Mouse (Mus musculus) hindbrain, embryonic 11.5 days (tissue): Measurements from ENCODE around the gene B3gnt8. TPM values are rescaled to one million over a fixed set of nuclear protein-coding genes. Genes with fewer than 3 reads are reported as not detected.

ENCODE experiments used
- ATAC-seq: fragments of 200-750 bp; cut with Nextera tagmentation; 2 replicates; pipeline ENCODE4 v1.8.0; 2017; ENCODE audit warnings: mild to moderate bottlenecking, moderate TSS enrichment, moderate library complexity; ENCODE audit not compliant: low FRiP score
- DNase-seq: peaks from one replicate; pipeline ENCODE4 v3.0.0-alpha.2; 2015; ENCODE audit warnings: low spot score
- H3K27ac ChIP-seq: fragments of 300-500 bp; sonication (generic); 2 replicates; pipeline ENCODE4 v1.5.1; 2014; ENCODE audit warnings: mild to moderate bottlenecking, low read depth, low read length
- H3K27me3 ChIP-seq: fragments of 300-500 bp; sonication (generic); 2 replicates; pipeline ENCODE4 v1.6.1; 2014; ENCODE audit warnings: mild to moderate bottlenecking, low read length, moderate library complexity, mixed read lengths; ENCODE audit not compliant: control insufficient read depth, insufficient read depth
- H3K36me3 ChIP-seq: fragments of 300-500 bp; sonication (generic); 2 replicates; pipeline ENCODE4 v1.6.1; 2014; ENCODE audit warnings: mild to moderate bottlenecking, low read length, moderate library complexity, mixed read lengths; ENCODE audit not compliant: control insufficient read depth, insufficient read depth
- H3K4me1 ChIP-seq: fragments of 300-500 bp; sonication (generic); replicated peaks from 2 replicates; pipeline ENCODE4 v1.6.1; 2014; ENCODE audit warnings: low read length, mixed read lengths; ENCODE audit not compliant: control insufficient read depth, insufficient read depth
- H3K4me2 ChIP-seq: fragments of 300-500 bp; sonication (generic); replicated peaks from 2 replicates; pipeline ENCODE4 v1.6.1; 2014; ENCODE audit warnings: mild to moderate bottlenecking, low read depth, low read length
- H3K4me3 ChIP-seq: fragments of 300-500 bp; sonication (generic); 2 replicates; pipeline ENCODE4 v1.5.1; 2014; ENCODE audit warnings: low read depth, low read length
- H3K9ac ChIP-seq: fragments of 300-500 bp; sonication (generic); 2 replicates; pipeline ENCODE4 v1.6.1; 2014; ENCODE audit warnings: low read depth, low read length
- H3K9me3 ChIP-seq: fragments of 300-500 bp; sonication (generic); 2 replicates; pipeline ENCODE4 v1.6.1; 2016; ENCODE audit warnings: low read length; ENCODE audit not compliant: control insufficient read depth
- WGBS: fragments of 180-500 bp; shearing (Covaris S2); extraction: QIAGEN DNeasy Blood & Tissue Kit; methylation state at CpG from one replicate; pipeline ENCODE4 v1.1.7; 2014; 5-methylcytosine and 5-hydroxymethylcytosine counted together
- polyA plus RNA-seq: library from polyadenylated mRNA; unstranded; fragments of >200 nt; fragmentation: Nextera tagmentation; extraction: Ambion mirVana; gene quantifications from 2 replicates; pipeline ENCODE4 v1.2.1, GENCODE M21; 2014

B3gnt8 gene
- polyA plus RNA-seq, 1 experiment from 2014 or later, result 0.91 TPM

DNA sequence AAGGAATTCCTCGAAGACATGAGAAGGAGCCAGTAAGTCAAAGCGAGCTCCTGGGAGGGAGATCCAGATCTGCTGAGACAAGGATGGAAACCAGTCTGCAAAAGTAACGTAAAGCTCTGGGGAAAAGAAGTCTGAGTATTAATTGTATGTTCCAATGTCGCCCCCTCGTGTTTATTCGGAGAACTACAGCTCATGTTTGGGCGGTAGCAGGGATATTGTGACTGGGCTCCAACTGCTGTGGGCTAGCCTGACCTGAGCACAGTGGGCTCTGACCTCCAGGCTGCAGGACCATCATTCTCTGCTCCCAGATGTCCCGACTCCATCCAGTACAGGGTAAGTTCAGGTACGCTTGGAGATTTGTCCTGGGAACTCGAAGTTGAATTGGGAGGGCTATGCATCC, 26.8 kb upstream of the B3gnt8 start:
- DNase-seq (peak; percentile 88), ATAC-seq (no peak)
- Histone ChIP-seq H3K4me1 (no peaks in the 10 kb centered on the region), H3K36me3 (no peaks in the 10 kb centered on the region), H3K4me3 (no peak overlapping the region), H3K4me2 (no peak overlapping the region), H3K9me3 (no peaks in the 10 kb centered on the region), H3K27ac (no peak overlapping the region), H3K27me3 (no peaks in the 10 kb centered on the region), H3K9ac (no peak overlapping the region)
- 16% methylated on average over 10 of the region's 10 CpGs for WGBS

DNA sequence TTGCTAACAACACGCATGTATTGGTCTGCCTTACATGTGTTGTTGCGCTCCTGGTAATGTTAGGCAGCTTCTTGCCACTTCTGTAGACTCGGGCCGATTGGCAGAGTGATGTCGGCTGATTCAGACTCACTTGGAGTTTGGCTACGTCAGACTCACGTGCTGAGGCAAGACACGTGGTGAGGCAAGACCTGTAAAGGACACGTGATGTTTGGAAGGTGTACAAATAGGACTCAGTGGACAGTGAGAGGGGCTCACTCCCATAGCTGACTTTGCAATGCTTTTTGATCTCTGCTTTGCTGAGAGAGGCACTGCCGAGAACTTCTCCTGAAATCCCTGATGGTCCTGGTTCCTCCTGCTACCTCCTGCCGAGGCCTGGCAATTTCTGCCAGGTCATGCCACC, 25.8 kb upstream of the B3gnt8 start:
- Histone ChIP-seq H3K4me3 (no peak overlapping the region), H3K9ac (no peak overlapping the region), H3K9me3 (no peaks in the 10 kb centered on the region), H3K27ac (no peak overlapping the region), H3K27me3 (no peaks in the 10 kb centered on the region), H3K36me3 (no peaks in the 10 kb centered on the region), H3K4me2 (no peak overlapping the region), H3K4me1 (no peaks in the 10 kb centered on the region)
- ATAC-seq, result no peak
- DNase-seq, result no peak
- WGBS, result 88% methylated on average over 11 of the region's 11 CpGs

DNA sequence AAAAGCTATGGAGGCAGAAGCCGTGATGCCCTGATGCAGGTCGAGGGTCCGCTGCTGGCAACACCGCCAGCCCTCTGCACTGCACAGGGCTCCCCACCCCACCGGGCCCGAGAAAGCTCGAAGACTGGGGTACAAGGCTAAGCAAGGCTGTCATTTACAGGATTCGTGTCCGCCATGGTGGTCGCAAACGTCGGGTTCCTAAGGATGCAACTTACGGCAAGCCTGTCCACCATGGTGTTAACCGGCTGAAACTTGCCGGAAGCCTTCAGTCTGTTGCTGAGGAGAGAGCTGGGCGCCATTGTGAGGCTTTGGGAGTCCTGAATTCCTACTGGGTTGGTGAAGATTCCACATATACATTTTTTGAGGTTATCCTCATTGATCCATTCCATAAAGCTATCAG, 25.1 kb upstream of the B3gnt8 start:
- Histone ChIP-seq H3K4me3 (no peak overlapping the region), H3K27ac (no peak overlapping the region), H3K9ac (no peak overlapping the region), H3K27me3 (no peaks in the 10 kb centered on the region), H3K4me2 (no peak overlapping the region), H3K4me1 (no peaks in the 10 kb centered on the region), H3K9me3 (no peaks in the 10 kb centered on the region), H3K36me3 (no peaks in the 10 kb centered on the region)
- DNase-seq (no peak), ATAC-seq (no peak)
- WGBS, result 88% methylated on average over 16 of the region's 16 CpGs

DNA sequence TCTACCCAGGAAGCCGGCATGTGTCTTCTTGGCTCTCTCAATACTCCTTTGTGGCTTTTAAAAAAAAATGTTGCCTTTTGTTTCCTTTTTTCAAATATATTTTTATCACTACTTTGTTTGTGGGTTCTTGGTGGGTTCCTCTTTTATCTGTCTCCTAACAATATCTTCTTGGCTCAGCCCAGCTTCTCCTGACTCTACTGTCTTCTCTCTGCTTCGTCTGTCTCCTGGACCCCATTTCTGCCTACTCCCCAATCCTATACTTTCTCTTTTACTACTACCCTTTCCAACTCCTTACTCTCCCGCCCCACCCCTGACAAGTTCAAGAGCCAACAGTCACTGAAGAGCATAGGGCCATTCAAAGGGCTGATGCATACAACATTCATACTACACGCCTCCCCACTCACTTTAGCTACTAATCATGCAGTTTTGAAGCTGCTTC, 19.8 kb upstream of the B3gnt8 start:
- Histone ChIP-seq H3K9ac (no peak overlapping the region), H3K4me3 (no peak overlapping the region), H3K9me3 (no peaks in the 10 kb centered on the region), H3K27me3 (no peaks in the 10 kb centered on the region), H3K4me1 (no peaks in the 10 kb centered on the region), H3K36me3 (no peaks in the 10 kb centered on the region), H3K27ac (no peak overlapping the region), H3K4me2 (no peak overlapping the region)
- DNase-seq (no peak), ATAC-seq (no peak)
- WGBS, result 82% methylated on average over 4 of the region's 4 CpGs

DNA sequence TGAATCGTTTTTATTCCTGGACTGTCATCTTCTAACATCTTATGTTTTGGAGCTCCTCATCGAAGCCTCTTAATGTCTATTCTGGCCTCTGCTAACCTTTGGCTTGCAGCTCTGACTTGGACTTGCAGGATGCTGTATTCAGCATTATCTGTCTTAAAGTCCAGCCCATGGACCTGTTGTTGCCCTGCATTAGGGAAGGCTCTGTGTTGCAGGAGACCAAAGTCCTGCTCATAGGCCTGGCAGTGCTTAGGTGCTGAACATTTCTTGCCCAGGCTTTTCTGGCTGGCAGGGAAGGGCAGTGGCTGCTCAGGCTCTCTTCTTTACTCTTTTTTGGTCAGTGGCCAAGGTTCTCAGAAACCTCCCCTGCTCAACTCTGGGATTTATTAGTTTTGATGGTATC, 19.3 kb upstream of the B3gnt8 start:
- Histone ChIP-seq H3K27ac (no peak overlapping the region), H3K9me3 (no peaks in the 10 kb centered on the region), H3K4me2 (no peak overlapping the region), H3K27me3 (no peaks in the 10 kb centered on the region), H3K36me3 (no peaks in the 10 kb centered on the region), H3K9ac (no peak overlapping the region), H3K4me3 (no peak overlapping the region), H3K4me1 (no peaks in the 10 kb centered on the region)
- no peak for DNase-seq
- 94% methylated on average over 2 of the region's 2 CpGs for WGBS
- no peak for ATAC-seq

DNA sequence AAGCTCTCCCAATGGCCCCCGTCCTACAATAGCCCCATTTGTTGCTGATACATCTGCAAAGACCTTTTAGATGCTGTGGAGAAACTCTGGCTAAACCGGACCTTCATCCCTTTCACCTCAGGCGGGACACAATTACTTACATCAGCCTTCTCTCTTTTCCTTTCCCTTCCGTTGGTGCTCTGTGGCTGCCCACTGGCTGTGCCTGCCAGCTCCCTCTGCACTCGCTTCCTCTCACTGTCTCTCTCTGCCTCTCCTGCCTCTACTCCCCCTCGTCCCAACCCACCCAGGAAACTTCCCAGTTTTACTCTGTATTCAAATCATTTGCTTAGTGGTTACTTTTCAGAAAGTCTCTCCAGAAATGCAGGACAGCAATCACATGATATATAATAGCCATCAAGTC, 16.4 kb upstream of the B3gnt8 start:
- Histone ChIP-seq H3K27me3 (no peaks in the 10 kb centered on the region), H3K27ac (no peak overlapping the region), H3K9me3 (no peaks in the 10 kb centered on the region), H3K36me3 (no peaks in the 10 kb centered on the region), H3K4me1 (no peaks in the 10 kb centered on the region), H3K4me2 (no peak overlapping the region), H3K4me3 (no peak overlapping the region), H3K9ac (no peak overlapping the region)
- WGBS, result 41% methylated on average over 6 of the region's 6 CpGs
- no peak for ATAC-seq
- DNase-seq, result no peak

DNA sequence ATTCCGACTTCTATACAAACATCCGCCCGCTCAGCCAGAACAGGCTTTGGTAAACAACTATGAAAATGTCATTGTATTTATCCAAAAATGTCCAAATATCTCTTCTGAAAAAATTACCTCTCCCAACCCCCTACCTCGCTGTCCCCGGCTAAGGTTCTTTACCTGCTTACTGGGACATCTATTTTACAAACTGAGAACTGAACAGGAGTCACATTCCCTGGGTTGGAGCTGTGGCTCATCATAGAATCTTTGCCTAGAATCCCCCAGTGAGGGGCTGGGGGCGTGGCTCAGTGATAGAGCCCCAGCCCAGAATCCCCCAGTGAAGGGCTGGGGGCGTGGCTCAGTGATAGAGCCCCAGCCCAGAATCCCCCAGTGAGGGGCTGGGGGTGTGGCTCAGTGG, 15.0 kb upstream of the B3gnt8 start:
- no peak overlapping the region for H3K9ac ChIP-seq
- no peaks in the 10 kb centered on the region for H3K4me1 ChIP-seq
- no peak for ATAC-seq
- H3K4me2 ChIP-seq, result no peak overlapping the region
- no peaks in the 10 kb centered on the region for H3K36me3 ChIP-seq
- H3K27ac ChIP-seq, result no peak overlapping the region
- WGBS, result 50% methylated on average over 7 of the region's 7 CpGs
- DNase-seq, result no peak
- no peak overlapping the region for H3K4me3 ChIP-seq
- no peaks in the 10 kb centered on the region for H3K27me3 ChIP-seq
- no peaks in the 10 kb centered on the region for H3K9me3 ChIP-seq

DNA sequence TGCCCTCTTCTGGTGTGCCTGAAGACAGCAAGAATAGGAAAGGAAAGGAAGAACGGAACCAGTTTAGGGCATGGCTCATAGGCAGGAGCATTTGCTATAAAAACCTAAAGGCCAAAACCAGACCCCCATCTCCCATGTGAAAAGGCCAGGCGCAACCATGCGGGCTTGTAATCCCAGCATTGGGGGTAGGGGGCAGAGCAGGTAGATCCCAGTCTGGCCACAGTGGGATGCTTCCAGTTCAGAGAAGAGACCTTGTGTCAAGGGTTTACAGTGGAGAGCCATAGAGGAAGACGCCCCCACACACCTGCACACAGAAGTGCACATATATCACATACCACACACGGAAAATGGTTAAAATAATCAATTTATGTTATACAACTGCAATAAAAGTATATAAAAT, 12.4 kb upstream of the B3gnt8 start:
- Histone ChIP-seq H3K4me2 (no peak overlapping the region), H3K36me3 (no peaks in the 10 kb centered on the region), H3K9ac (no peak overlapping the region), H3K4me1 (no peaks in the 10 kb centered on the region), H3K9me3 (no peaks in the 10 kb centered on the region), H3K4me3 (no peak overlapping the region), H3K27ac (no peak overlapping the region), H3K27me3 (no peaks in the 10 kb centered on the region)
- no peak for ATAC-seq
- DNase-seq, result no peak
- WGBS, result 92% methylated on average over 5 of the region's 5 CpGs

DNA sequence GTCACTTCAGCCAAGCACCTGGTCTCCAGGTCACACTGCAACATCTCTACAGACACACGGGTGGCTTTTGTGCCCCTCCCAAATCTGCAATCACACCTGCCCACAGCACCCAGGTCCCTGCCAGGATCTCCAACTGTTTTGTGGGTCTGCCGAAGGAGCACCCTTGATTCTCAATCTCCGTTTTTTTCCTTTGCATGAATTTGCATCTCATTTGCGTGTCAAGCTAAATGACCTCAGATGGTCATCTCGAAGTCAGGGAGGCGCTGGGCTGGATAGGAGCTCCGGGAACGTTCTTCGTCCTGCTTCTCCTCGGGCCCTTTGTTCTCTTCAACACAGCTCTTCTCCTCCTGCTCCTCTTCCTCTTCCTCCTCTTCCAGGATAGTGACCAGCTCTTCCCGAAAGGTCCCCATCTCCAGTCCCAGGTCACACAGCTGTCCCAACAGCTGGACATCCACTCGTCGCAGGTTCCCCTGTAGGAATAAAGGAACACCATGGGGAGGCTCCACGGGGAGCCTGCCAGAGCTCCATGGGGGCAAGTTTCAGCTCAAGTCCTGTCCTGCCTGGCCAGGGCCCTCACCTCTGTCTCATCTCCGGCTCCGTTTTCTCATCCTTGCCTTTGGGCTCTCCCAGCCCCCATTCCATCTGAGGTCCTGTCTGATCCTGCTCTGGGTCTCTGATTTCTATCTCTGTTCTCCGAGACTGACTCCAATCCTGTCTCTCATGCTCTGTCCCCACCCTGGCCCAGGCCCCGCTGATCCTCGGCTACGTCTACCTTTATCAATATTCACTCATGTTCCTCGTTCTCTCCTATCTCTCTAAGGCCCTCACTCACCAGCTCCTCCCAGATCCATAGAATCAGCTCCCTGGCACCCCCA, 11.4 kb upstream of the B3gnt8 start:
- no peak overlapping the region for H3K27ac ChIP-seq
- no peaks in the 10 kb centered on the region for H3K4me1 ChIP-seq
- no peak for ATAC-seq
- H3K27me3 ChIP-seq, result no peaks in the 10 kb centered on the region
- 73% methylated on average over 21 of the region's 21 CpGs for WGBS
- H3K36me3 ChIP-seq, result no peaks in the 10 kb centered on the region
- no peak overlapping the region for H3K4me3 ChIP-seq
- H3K9me3 ChIP-seq, result no peaks in the 10 kb centered on the region
- no peak overlapping the region for H3K9ac ChIP-seq
- no peak overlapping the region for H3K4me2 ChIP-seq
- no peak for DNase-seq
